Mouse (Mus musculus): ENCODE data around the gene Msmb.
"Not testable (repeated sequence)": the region's sequence is repeated elsewhere in the genome, so short reads cannot be mapped to it uniquely, and the experiment has no call there.

The Msmb gene

DNA sequence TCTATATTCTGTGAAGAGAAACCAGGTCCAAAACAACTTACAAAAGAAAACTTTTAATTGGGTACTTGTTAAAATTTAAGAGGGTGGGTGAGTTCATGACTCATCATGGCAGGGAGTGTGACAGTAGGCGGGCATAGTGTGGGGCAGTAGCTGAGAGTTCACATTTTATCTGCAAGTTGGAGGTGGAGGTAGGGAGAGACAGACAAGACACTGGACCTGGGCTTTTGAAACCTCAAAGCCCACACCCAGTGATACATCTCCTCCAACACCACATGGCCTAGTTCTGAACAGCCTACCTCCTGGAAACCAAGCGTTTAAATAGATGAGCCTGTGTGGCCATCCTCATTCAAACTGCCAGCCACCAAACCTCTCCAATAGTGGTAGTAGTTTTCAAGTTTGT is 33.5 kb downstream of the Msmb start:
- DNase-seq (ENCODE audit: low read depth in 1 of 2, low spot score in 2 of 2), result no peak

DNA sequence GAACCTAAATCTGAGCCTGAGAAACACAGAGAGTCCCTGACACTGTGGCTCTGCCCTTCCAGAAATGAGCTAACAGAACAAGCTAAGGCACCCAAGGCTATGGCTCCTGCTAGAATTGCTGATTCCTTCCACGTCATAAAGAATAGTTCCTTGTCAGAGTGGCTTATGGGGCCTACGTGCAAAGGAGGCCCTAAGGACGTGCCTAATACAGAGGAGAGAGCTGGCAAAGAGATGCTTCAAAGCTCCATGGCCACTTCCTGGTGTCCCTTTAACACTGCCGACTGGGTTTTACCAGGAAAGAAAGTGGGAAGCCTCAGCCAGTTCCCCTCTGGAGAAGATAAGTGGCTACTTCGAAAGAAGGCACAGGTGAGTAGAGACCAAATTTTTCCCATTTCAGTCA is 34.8 kb downstream of the Msmb start:
- not testable (repeated sequence) for DNase-seq (ENCODE audit: low read depth in 1 of 2, low spot score in 2 of 2)

GRCm38 (mm10) chr14:32179393-32180195 is 37.8 kb downstream of the Msmb start:
- DNase-seq (ENCODE audit: low read depth in 1 of 2, low spot score in 2 of 2), result no peak

- no peak for DNase-seq (ENCODE audit: low read depth in 1 of 2, low spot score in 2 of 2)
Measured at GRCm38 (mm10) chr14:32180861-32181260, 39.0 kb downstream of the Msmb start.

DNA sequence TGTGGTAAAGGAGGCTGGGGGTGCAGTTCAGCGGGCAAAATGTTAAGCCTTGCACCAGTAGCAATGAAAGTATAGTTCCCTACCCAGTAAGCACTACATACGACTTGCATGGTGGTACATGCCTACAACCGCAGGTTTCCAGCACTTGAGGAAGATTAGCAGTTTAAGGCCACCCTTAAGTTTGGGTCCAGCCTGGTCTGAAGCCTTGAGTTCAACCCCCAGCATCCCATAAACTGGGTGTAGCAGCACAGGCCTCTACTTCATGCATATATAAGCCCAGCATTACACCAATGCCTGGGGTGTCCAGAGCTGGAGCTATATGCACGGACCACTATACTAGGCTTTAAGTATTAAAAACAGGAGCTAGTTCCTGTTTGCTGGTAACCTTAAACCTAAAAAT is 42.0 kb downstream of the Msmb start:
- DNase-seq (ENCODE audit: low read depth in 1 of 2, low spot score in 2 of 2), result no peak

DNA sequence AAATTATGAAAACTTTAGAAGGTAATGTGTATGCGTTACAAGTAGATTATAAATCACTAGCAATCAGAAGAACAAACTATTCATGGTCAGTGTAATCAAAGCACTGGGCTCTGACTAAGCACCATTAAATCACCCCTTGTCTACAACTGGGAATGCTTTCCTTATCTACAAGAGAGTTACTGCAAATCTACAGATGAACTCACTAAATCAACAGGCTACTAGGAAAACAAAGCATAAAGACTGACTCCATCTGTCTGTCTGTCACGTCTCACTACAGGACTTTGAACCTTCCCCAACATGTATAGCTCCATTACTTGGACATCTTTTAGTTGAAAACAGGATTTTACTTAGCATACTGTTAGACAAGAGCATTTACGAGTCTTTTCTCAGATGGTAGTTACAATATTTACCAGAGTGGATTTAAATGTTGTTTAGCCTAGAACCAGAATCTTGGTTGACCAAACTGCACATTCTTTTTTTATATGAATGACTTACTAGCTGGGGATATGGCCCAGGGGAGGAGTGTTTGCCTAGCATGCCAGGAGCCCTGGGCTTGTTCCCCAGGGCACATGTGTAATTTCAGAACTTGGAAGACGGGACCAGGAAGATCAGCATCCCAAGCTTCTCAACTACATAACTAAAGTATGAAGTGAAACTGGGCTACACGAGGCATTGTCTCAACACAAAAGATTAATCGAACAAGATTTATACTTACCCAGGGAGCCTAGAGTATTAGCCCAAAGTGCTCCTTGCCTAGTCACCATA is 49.0 kb downstream of the Msmb start:
- DNase-seq (ENCODE audit: low read depth in 1 of 2, low spot score in 2 of 2), result no peak

- DNase-seq (ENCODE audit: low read depth in 1 of 2, low spot score in 2 of 2), result no peak
Measured at GRCm38 (mm10) chr14:32191926-32192325, 50.1 kb downstream of the Msmb start.

GRCm38 (mm10) chr14:32192437-32192836 is 50.6 kb downstream of the Msmb start:
- no peak for DNase-seq (ENCODE audit: low read depth in 1 of 2, low spot score in 2 of 2)

DNA sequence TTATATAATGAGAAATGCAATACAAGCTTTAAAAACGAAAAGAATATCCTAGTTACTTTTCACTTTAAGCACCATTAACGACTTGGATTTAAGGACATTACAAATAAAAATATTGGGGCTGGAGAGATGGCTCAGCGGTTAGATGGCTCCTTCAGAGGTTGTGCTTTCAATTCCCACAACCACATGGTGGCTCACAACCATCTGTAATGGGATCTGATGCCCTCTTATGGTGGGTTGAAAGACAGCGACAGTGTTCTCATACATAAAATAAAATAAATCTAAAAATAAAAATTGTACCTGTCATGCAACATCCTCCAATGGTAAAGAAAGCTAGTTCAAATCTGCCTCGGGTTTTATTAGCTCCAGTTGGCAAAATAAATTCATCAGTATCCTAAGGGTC is 51.7 kb downstream of the Msmb start:
- DNase-seq (ENCODE audit: low read depth in 1 of 2, low spot score in 2 of 2), result not testable (repeated sequence)

GRCm38 (mm10) chr14:32201354-32201753 is 59.5 kb downstream of the Msmb start:
- no peak for DNase-seq (ENCODE audit: low read depth in 1 of 2, low spot score in 2 of 2)

DNA sequence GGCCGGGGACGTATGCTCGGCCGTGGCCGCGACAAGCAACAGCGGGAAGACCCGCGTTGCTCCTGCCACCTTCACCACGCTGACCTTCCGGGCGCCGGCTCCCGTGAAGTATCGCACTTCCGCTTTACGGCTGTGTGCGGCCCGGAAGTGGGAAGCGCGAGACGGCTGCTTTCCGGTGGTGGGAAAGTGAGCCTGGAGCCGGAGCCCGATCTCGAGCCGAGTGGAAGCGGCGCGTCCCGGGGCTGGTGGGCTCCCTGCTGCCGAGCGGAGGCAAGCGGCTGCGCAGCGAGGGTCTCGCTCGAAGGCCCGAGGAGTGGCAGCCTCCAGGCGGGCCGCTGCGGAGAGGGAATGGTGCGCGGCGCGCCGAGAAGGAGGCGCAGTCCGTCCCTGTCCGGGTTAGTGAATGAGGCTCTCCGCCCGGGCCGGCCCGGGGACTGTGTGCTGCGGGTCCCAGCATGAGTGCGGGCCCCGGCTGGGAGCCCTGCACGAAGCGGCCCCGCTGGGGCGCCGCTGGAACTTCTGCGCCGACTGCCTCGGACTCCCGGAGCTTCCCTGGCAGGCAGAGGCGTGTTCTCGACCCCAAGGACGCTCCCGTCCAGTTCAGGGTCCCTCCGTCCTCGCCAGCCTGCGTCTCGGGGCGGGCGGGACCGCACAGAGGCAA is 60.1 kb downstream of the Msmb start, which contains the start of the genes Timm23 and Parg:
Gene Timm23 (minus strand): TSS at position 108 of the 661 bp plus-strand sequence.
Gene Parg (plus strand): TSS at position 159 of the 661 bp plus-strand sequence.
- DNase-seq (ENCODE audit: low read depth in 1 of 2, low spot score in 2 of 2), result peak; percentile 66 to 73

All from monocyte, adult 2 months (primary cell).